Mouse (Mus musculus): ENCODE measurements around the gene Gdf15. TPM values are rescaled to one million over a fixed set of nuclear protein-coding genes. Genes with fewer than 3 reads are reported as not detected.

The Gdf15 gene
- total and polyA plus RNA-seq, 3 experiments = 0.15 to 0.63 TPM; not detected in 1

- no peak for TF ChIP-seq MEF2A (IDR thresholded peaks at IDR 0.05; ENCODE audit: extremely low read depth, insufficient replicate concordance, low read depth, low read length, poor library complexity, severe bottlenecking)
- TF ChIP-seq ETS1 (IDR thresholded peaks at IDR 0.05; ENCODE audit: low read depth, low read length) = peak; percentile 73
- TF ChIP-seq ZC3H11A (IDR thresholded peaks at IDR 0.05; ENCODE audit: low read depth, low read length) = no peak
- no peak for TF ChIP-seq BHLHE40 (IDR thresholded peaks at IDR 0.05; ENCODE audit: borderline replicate concordance, low read depth, low read length)
- peak; percentile 72 for TF ChIP-seq MAX (IDR thresholded peaks at IDR 0.05; ENCODE audit: low read length)
- TF ChIP-seq MXI1 (IDR thresholded peaks at IDR 0.05; ENCODE audit: low read depth, low read length) = peak; percentile 86
- TF ChIP-seq TCF12 (IDR thresholded peaks at IDR 0.05; ENCODE audit: low read depth, low read length) = 0 out of 2 replicates have a peak, but pooled peaks have one; percentile 11
- TF ChIP-seq EP300 (IDR thresholded peaks at IDR 0.05; ENCODE audit: low read depth in 1 of 2, low read length in 2 of 2) = no peak
- TF ChIP-seq CHD2 (IDR thresholded peaks at IDR 0.05; ENCODE audit: low read length) = no peak
- TF ChIP-seq USF2 (IDR thresholded peaks at IDR 0.05; ENCODE audit: borderline replicate concordance in 1 of 2, insufficient read depth in 1 of 2, low read depth in 1 of 2, low read length in 2 of 2) = no peak
- no peak for TF ChIP-seq POLR2AphosphoS5 (IDR thresholded peaks at IDR 0.05; ENCODE audit: borderline replicate concordance, low read depth, low read length)
Measured at GRCm38 (mm10) chr8:70593961-70594609, 38.2 kb downstream of the Gdf15 start, which contains the start of gene Isyna1 (continued).

GRCm38 (mm10) chr8:70593173-70593572 lies 39.1 kb downstream of the Gdf15 start:
- Histone ChIP-seq H3K4me1 (ENCODE audit: control insufficient read depth in 1 of 2, insufficient read depth in 2 of 2, low read length in 2 of 2) (peaks cover 6 to 11% of the 10 kb centered on the region in 2 experiments; a peak in 3 of 4 replicates), H3K27me3 (ENCODE audit: control insufficient read depth in 1 of 2, insufficient read depth in 2 of 2, low read length in 2 of 2) (no peaks in the 10 kb centered on the region), H3K4me3 (ENCODE audit: control insufficient read depth in 1 of 2, insufficient read depth in 1 of 2, low read depth in 2 of 2, low read length in 2 of 2) (peak overlapping the region; percentile 79 to 95; a peak in 2 of 4 replicates), H3K9me3 (replicated peaks; ENCODE audit: insufficient read depth, low read length) (no peaks in the 10 kb centered on the region), H3K27ac (ENCODE audit: control insufficient read depth, low read depth, low read length) (peak overlapping the region; percentile 58), H3K79me2 (ENCODE audit: control insufficient read depth, insufficient read depth, low read length, poor library complexity) (peaks cover 7% of the 10 kb centered on the region), H3K9ac (ENCODE audit: control insufficient read depth, low read depth, low read length, poor library complexity, severe bottlenecking) (peak overlapping the region; percentile 63), H3K36me3 (ENCODE audit: control insufficient read depth in 1 of 2, insufficient read depth in 2 of 2, low read length in 2 of 2) (peaks cover 0 to 4% of the 10 kb centered on the region in 2 experiments; a peak in 2 of 4 replicates)
- DNase-seq (ENCODE audit: low read depth, low spot score) = no peak
- TF ChIP-seq SIN3A (IDR thresholded peaks at IDR 0.05; ENCODE audit: low read length) (no peak), HCFC1 (IDR thresholded peaks at IDR 0.05; ENCODE audit: low read depth, low read length) (no peak), MEF2A (IDR thresholded peaks at IDR 0.05; ENCODE audit: extremely low read depth, insufficient replicate concordance, low read depth, low read length, poor library complexity, severe bottlenecking) (no peak), POLR2A (IDR thresholded peaks at IDR 0.05; ENCODE audit: control insufficient read depth in 1 of 2, insufficient read depth in 1 of 2, low read depth in 1 of 2, low read length in 2 of 2, poor library complexity in 1 of 2) (no peak), MYB (IDR thresholded peaks at IDR 0.05; ENCODE audit: low read depth, low read length) (no peak), RAD21 (IDR thresholded peaks at IDR 0.05; ENCODE audit: low read depth, low read length) (no peak), MAFK (IDR thresholded peaks at IDR 0.05; ENCODE audit: borderline replicate concordance, low read depth, low read length) (no peak), ZC3H11A (IDR thresholded peaks at IDR 0.05; ENCODE audit: low read depth, low read length) (no peak), TAL1 (IDR thresholded peaks at IDR 0.05; ENCODE audit: low read length) (no peak)

Measured in MEL (cell line).